In genomic region chr13:65258175-65258954, GRCm38 (mm10) we compare ENCODE assay signal across 9 mouse cellular contexts. TPM values are rescaled to one million over a fixed set of nuclear protein-coding genes. Genes with fewer than 3 reads are reported as not detected.
A peak's percentile ranks its signal among the peaks of the same experiment; 100 is the strongest.
DNase-seq lines count a peak whose midpoint lies in the region; ATAC-seq and TF ChIP-seq lines count a peak whose summit lies in the region.
"Had no signal": no experiment of that assay in that cellular context is flagged by ENCODE, and none has a peak within 500 bp of the region (broad histone marks: within the 10 kb centered on the region; RNA-seq: fewer than 3 reads in every experiment).

No protein-coding gene starts in this region.

- no peaks in the 10 kb centered on the region for H3K4me1 ChIP-seq in kidney, postnatal 0 days (replicated peaks; ENCODE audit: insufficient read depth, low read length)
- H3K4me1 ChIP-seq in cortical plate, adult 2 months (ENCODE audit: control insufficient read depth, insufficient read depth, low read length): no peaks in the 10 kb centered on the region
- H3K4me1 ChIP-seq in heart, embryonic 12.5 days (replicated peaks): peaks cover 7% of the 10 kb centered on the region; the same call in 1 of the 2 replicates
- H3K4me1 ChIP-seq in small intestine, adult 2 months (ENCODE audit: control insufficient read depth, insufficient read depth, insufficient read length, low read length): no peaks in the 10 kb centered on the region

- peak overlapping the region; percentile 23; the same call in 1 of the 2 replicates for H3K4me2 ChIP-seq in kidney, postnatal 0 days (ENCODE audit: low read length)
- H3K4me2 ChIP-seq in heart, embryonic 12.5 days: peak overlapping the region; percentile 65

- no peak for TF ChIP-seq POLR2A in cortical plate, adult 2 months (IDR thresholded peaks at IDR 0.05; ENCODE audit: extremely low read depth, insufficient read depth, low read length)
- no peak for TF ChIP-seq POLR2A in small intestine, adult 2 months (IDR thresholded peaks at IDR 0.05; ENCODE audit: low read depth, low read length)

- 28% methylated on average over 36 of the region's 36 CpGs for WGBS in kidney, postnatal 0 days
- 21% methylated on average over 36 of the region's 36 CpGs for WGBS in heart, embryonic 12.5 days
- 31% methylated on average over 36 of the region's 36 CpGs for WGBS in small intestine, adult 2 months

- DNase-seq in kidney, postnatal 0 days (ENCODE audit: low spot score): peak; percentile 44
- DNase-seq in kidney, adult 9 months: no peak
- DNase-seq in layer of hippocampus, postnatal 10 days (ENCODE audit: low spot score in 2 of 2): peak; percentile 73
- peak; percentile 8 for DNase-seq in lung, postnatal 25 days (ENCODE audit: low spot score)

- peak; percentile 43; the same call in 1 of the 2 replicates for ATAC-seq in kidney, postnatal 0 days (replicated peaks; ENCODE audit: low FRiP score, low read depth)
- ATAC-seq in heart, embryonic 12.5 days (ENCODE audit: insufficient number of reproducible peaks, low FRiP score): peak; percentile 68
- no peak for ATAC-seq in erythroid progenitor cell, adult 5-6 weeks (replicated peaks; ENCODE audit: low FRiP score, poor library complexity, severe bottlenecking)

- no peak overlapping the region for H3K9ac ChIP-seq in kidney, postnatal 0 days (ENCODE audit: low read depth, low read length)
- 0 out of 2 replicates have a peak overlapping the region, but pooled peaks have one; percentile 18 for H3K9ac ChIP-seq in heart, embryonic 12.5 days

- no peak for TF ChIP-seq CTCF in kidney, postnatal 0 days (IDR thresholded peaks at IDR 0.05; ENCODE audit: low read depth)
- no peak for TF ChIP-seq CTCF in cortical plate, adult 2 months (IDR thresholded peaks at IDR 0.05; ENCODE audit: extremely low read depth, insufficient read depth, low read length)
- no peak for TF ChIP-seq CTCF in small intestine, adult 2 months (IDR thresholded peaks at IDR 0.05; ENCODE audit: extremely low read depth, insufficient read length, insufficient replicate concordance, low read depth, low read length)

- H3K27me3 ChIP-seq in kidney, postnatal 0 days (ENCODE audit: insufficient read depth, low read length): no peaks in the 10 kb centered on the region
- peaks cover 21% of the 10 kb centered on the region for H3K27me3 ChIP-seq in heart, embryonic 12.5 days (replicated peaks)
- no peaks in the 10 kb centered on the region for H3K27me3 ChIP-seq in small intestine, adult 2 months (ENCODE audit: control insufficient read depth, insufficient read depth, low read length)

- H3K4me3 ChIP-seq in kidney, postnatal 0 days (replicated peaks; ENCODE audit: low read depth, low read length): peak overlapping the region; percentile 13; the same call in 1 of the 2 replicates
- peak overlapping the region; percentile 31 for H3K4me3 ChIP-seq in cortical plate, adult 2 months (ENCODE audit: insufficient read depth, low read length)
- H3K4me3 ChIP-seq in heart, embryonic 12.5 days: peak overlapping the region; percentile 41
- H3K4me3 ChIP-seq in small intestine, adult 2 months (ENCODE audit: low read depth, low read length): 0 out of 2 replicates have a peak overlapping the region, but pooled peaks have one; percentile 3

- H3K27ac ChIP-seq in kidney, postnatal 0 days: no peak overlapping the region
- no peak overlapping the region for H3K27ac ChIP-seq in cortical plate, adult 2 months (ENCODE audit: insufficient read depth, low read length)
- no peak overlapping the region for H3K27ac ChIP-seq in heart, embryonic 12.5 days (ENCODE audit: poor library complexity, severe bottlenecking)
- no peak overlapping the region for H3K27ac ChIP-seq in small intestine, adult 2 months (ENCODE audit: insufficient read depth, low read depth, low read length)

- peaks cover 8% of the 10 kb centered on the region; the same call in 1 of the 2 replicates for H3K9me3 ChIP-seq in kidney, postnatal 0 days (replicated peaks; ENCODE audit: low read length)
- H3K9me3 ChIP-seq in heart, embryonic 12.5 days (replicated peaks): peaks cover 61% of the 10 kb centered on the region

- H3K36me3 ChIP-seq in kidney, postnatal 0 days (ENCODE audit: insufficient read depth, low read length): peaks cover 6% of the 10 kb centered on the region; the same call in 1 of the 2 replicates
- H3K36me3 ChIP-seq in heart, embryonic 12.5 days: peaks cover 19% of the 10 kb centered on the region
- H3K36me3 ChIP-seq in small intestine, adult 2 months (ENCODE audit: control insufficient read depth, insufficient read depth, low read length): 0 out of 2 replicates have a peak, but pooled peaks cover 1% of the 10 kb centered on the region

RNA-seq across cellular contexts. Expression of gene Gm10775, which starts 1.0 kb away (rescaled TPM):
- polyA plus RNA-seq in kidney, postnatal 0 days (2015; fragmentation: Nextera tagmentation; extraction: Ambion mirVana): not detected in 2 replicates
- 0.73 and 0.87 TPM in 2 replicates for polyA plus RNA-seq in cortical plate, adult 2 months (2012; rRNA removed)
- not detected in 2 replicates for polyA plus RNA-seq in heart, embryonic 12.5 days (2016; fragmentation: Nextera tagmentation; extraction: Ambion mirVana)
- under 1 TPM; 0.30 to 0.56 TPM for total RNA-seq in layer of hippocampus, postnatal 10 days (2021)
- polyA plus RNA-seq in small intestine, adult 2 months (2012; rRNA removed): not detected in 2 replicates
- not detected in 2 replicates for total RNA-seq in erythroid progenitor cell, adult 5-6 weeks (2015; ENCODE audit: low replicate concordance)
- total RNA-seq in erythroid progenitor cell, adult 5-6 weeks (2017; ENCODE audit: low replicate concordance): not detected in 2 replicates
- total RNA-seq: MEL had no signal

RNA-seq across cellular contexts. Expression of gene Zfp369, which starts 20.2 kb away (rescaled TPM):
- polyA plus RNA-seq in kidney, postnatal 0 days (2015; fragmentation: Nextera tagmentation; extraction: Ambion mirVana): 6.8 and 7.6 TPM in 2 replicates
- 46.7 and 48.0 TPM in 2 replicates for polyA plus RNA-seq in cortical plate, adult 2 months (2012; rRNA removed)
- 16.5 and 19.1 TPM in 2 replicates for polyA plus RNA-seq in heart, embryonic 12.5 days (2016; fragmentation: Nextera tagmentation; extraction: Ambion mirVana)
- total RNA-seq in layer of hippocampus, postnatal 10 days (2021): 10 to 100 TPM; 68.0 to 71.4 TPM
- 2.5 and 6.9 TPM in 2 replicates for polyA plus RNA-seq in small intestine, adult 2 months (2012; rRNA removed)
- 11.5 and 23.9 TPM in 2 replicates for total RNA-seq in erythroid progenitor cell, adult 5-6 weeks (2015; ENCODE audit: low replicate concordance)
- total RNA-seq in erythroid progenitor cell, adult 5-6 weeks (2017; ENCODE audit: low replicate concordance): 7.4 and 15.5 TPM in 2 replicates

RNA-seq across cellular contexts. Expression of gene Nlrp4f, which starts 52.6 kb away (rescaled TPM):
- not detected in 2 replicates for polyA plus RNA-seq in kidney, postnatal 0 days (2015; fragmentation: Nextera tagmentation; extraction: Ambion mirVana)
- 0.23 TPM in 2 replicates for polyA plus RNA-seq in cortical plate, adult 2 months (2012; rRNA removed)
- polyA plus RNA-seq in heart, embryonic 12.5 days (2016; fragmentation: Nextera tagmentation; extraction: Ambion mirVana): not detected in 2 replicates
- under 1 TPM; 0.18 to 0.38 TPM for total RNA-seq in layer of hippocampus, postnatal 10 days (2021)
- polyA plus RNA-seq in small intestine, adult 2 months (2012; rRNA removed): not detected in 2 replicates
- not detected in 2 replicates for total RNA-seq in erythroid progenitor cell, adult 5-6 weeks (2015; ENCODE audit: low replicate concordance)
- total RNA-seq in erythroid progenitor cell, adult 5-6 weeks (2017; ENCODE audit: low replicate concordance): not detected in 2 replicates
